Mouse (Mus musculus) small intestine, adult 2 months (tissue): ENCODE measurements around the gene 3110082J24Rik.

Experiments
- CTCF ChIP-seq: fragments of 200-500 bp; IDR thresholded peaks from 2 replicates; pipeline ENCODE4 v1.5.1; 2012; ENCODE audit warnings: low read depth, mild to moderate bottlenecking, control low read depth, inconsistent platforms, low read length, moderate library complexity, mixed read lengths; ENCODE audit not compliant: insufficient replicate concordance, insufficient read length; ENCODE audit errors: extremely low read depth
- POLR2A ChIP-seq: fragments of 200-500 bp; IDR thresholded peaks from 2 replicates; pipeline ENCODE4 v1.6.1; 2012; ENCODE audit warnings: low read depth, mild to moderate bottlenecking, control low read depth, inconsistent platforms, low read length, moderate library complexity

GRCm38 (mm10) chr5:30058216-30058731 is 47.6 kb downstream of the 3110082J24Rik start:
- TF ChIP-seq CTCF (no peak), POLR2A (no peak)
